Mouse (Mus musculus) liver, embryonic 14.5 days (tissue): Measurements from ENCODE around the gene Ccdc162. TPM values are rescaled to one million over a fixed set of nuclear protein-coding genes. Genes with fewer than 3 reads are reported as not detected.
"Not testable (repeated sequence)": the region's sequence is repeated elsewhere in the genome, so short reads cannot be mapped to it uniquely, and the experiment has no call there.

ENCODE experiments used
- ATAC-seq: fragments of 200-750 bp; cut with Nextera tagmentation; 2 replicates; pipeline ENCODE4 v1.8.0; 2017; ENCODE audit warnings: moderate number of reproducible peaks, mild to moderate bottlenecking, moderate library complexity; ENCODE audit not compliant: insufficient read depth
- DNase-seq, 3 experiments: peaks; one replicate each; pipeline ENCODE4 v3.0.0-alpha.2; 2012 to 2013; ENCODE audit warnings: low read depth in 3 of 3, low spot score in 3 of 3
- H3K27ac ChIP-seq: fragments of 300-500 bp; sonication (generic); 2 replicates; pipeline ENCODE4 v1.5.1; 2014; ENCODE audit warnings: moderate library complexity, mild to moderate bottlenecking, control low read depth, inconsistent platforms
- H3K27me3 ChIP-seq: fragments of 300-500 bp; sonication (generic); 2 replicates; pipeline ENCODE4 v1.6.1; 2014; ENCODE audit warnings: mild to moderate bottlenecking, low read length, moderate library complexity; ENCODE audit not compliant: control insufficient read depth, insufficient read depth
- H3K36me3 ChIP-seq: fragments of 300-500 bp; sonication (generic); replicated peaks from 2 replicates; pipeline ENCODE4 v1.6.1; 2014; ENCODE audit warnings: low read depth; ENCODE audit not compliant: control insufficient read depth, insufficient read depth
- H3K4me1 ChIP-seq, 2 experiments: fragments of 200-500 bp in 1 of 2; fragments of 300-500 bp in 1 of 2; sonication (generic) in 1 of 2; replicated peaks; 2 replicates each; pipeline ENCODE4 v1.6.1; 2012 to 2014; ENCODE audit warnings: antibody characterized with exemption in 1 of 2, inconsistent platforms in 1 of 2, low read length in 1 of 2; ENCODE audit not compliant: control insufficient read depth in 2 of 2, insufficient read depth in 2 of 2
- H3K4me2 ChIP-seq: fragments of 300-500 bp; sonication (generic); 2 replicates; pipeline ENCODE4 v1.6.1; 2014; ENCODE audit warnings: low read depth, mild to moderate bottlenecking, control low read depth, moderate library complexity
- H3K4me3 ChIP-seq, 2 experiments: fragments of 200-500 bp in 1 of 2; fragments of 300-500 bp in 1 of 2; sonication (generic) in 1 of 2; 2 replicates each; pipeline ENCODE4 v1.5.1; 2012 to 2014; ENCODE audit warnings: low read depth in 2 of 2, low read length in 2 of 2, mild to moderate bottlenecking in 2 of 2, control low read depth in 1 of 2, inconsistent platforms in 1 of 2, moderate library complexity in 1 of 2; ENCODE audit not compliant: insufficient read depth in 1 of 2
- H3K9ac ChIP-seq: fragments of 300-500 bp; sonication (generic); replicated peaks from 2 replicates; pipeline ENCODE4 v1.6.1; 2014; ENCODE audit warnings: mild to moderate bottlenecking, control low read depth, moderate library complexity
- H3K9me3 ChIP-seq: fragments of 300-500 bp; sonication (generic); 2 replicates; pipeline ENCODE4 v1.6.1; 2016; ENCODE audit warnings: low read length, mixed read lengths; ENCODE audit not compliant: control insufficient read depth
- CTCF ChIP-seq: IDR thresholded peaks from 2 replicates; pipeline ENCODE4 v1.5.1; 2016; ENCODE audit warnings: antibody characterized with exemption, low read depth, control low read depth
- EP300 ChIP-seq: IDR thresholded peaks from 2 replicates; pipeline ENCODE4 v1.6.1; 2016; ENCODE audit warnings: antibody characterized with exemption, low read depth
- WGBS: fragments of 180-500 bp; shearing (Covaris S2); extraction: QIAGEN DNeasy Blood & Tissue Kit; methylation state at CpG from one replicate; pipeline ENCODE4 v1.1.7; 2014; ENCODE audit not compliant: insufficient replicate concordance; 5-methylcytosine and 5-hydroxymethylcytosine counted together
- polyA plus RNA-seq, 2 experiments: library from polyadenylated mRNA; depleted of rRNA in 1 of 2; stranded (reverse) in 1 of 2; unstranded in 1 of 2; fragments of >200 nt; fragmentation: Nextera tagmentation in 1 of 2; extraction: Ambion mirVana in 1 of 2; gene quantifications; 2 replicates each; pipeline versions ENCODE4 v1.2.1 to v1.2.3; 2012 to 2014

The Ccdc162 gene
- polyA plus RNA-seq, 2 experiments = 0.07 to 0.10 TPM

DNA sequence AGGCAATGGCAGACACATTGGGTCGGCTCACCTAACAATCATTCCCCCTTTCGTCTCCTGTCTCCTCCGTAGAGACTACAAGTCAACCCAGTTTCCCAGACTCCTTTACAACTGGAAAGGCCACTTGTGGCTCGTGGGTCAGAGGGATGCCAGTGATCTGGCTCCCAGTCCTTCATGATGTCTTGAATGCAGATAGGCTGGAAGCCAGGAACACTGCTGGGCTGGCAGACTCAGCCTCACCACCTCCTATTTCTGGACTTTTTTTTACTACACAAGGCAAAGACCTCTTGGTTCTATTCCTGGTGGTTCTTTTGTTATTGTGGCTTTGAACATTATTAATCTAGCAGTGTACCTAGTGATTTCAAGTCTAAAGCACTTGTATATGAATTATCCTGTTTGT lies 202.1 kb downstream of the Ccdc162 start:
- Histone ChIP-seq H3K9ac (no peak overlapping the region), H3K27ac (no peak overlapping the region), H3K36me3 (no peaks in the 10 kb centered on the region), H3K4me3 (no peak overlapping the region), H3K27me3 (no peaks in the 10 kb centered on the region), H3K9me3 (no peaks in the 10 kb centered on the region), H3K4me1 (peaks cover 2 to 3% of the 10 kb centered on the region in 2 experiments; a peak in 3 of 4 replicates), H3K4me2 (no peak overlapping the region)
- WGBS = 59% methylated on average over 4 of the region's 4 CpGs
- ATAC-seq (no peak), DNase-seq (no peak)
- TF ChIP-seq EP300 = no peak
- TF ChIP-seq CTCF = no peak

DNA sequence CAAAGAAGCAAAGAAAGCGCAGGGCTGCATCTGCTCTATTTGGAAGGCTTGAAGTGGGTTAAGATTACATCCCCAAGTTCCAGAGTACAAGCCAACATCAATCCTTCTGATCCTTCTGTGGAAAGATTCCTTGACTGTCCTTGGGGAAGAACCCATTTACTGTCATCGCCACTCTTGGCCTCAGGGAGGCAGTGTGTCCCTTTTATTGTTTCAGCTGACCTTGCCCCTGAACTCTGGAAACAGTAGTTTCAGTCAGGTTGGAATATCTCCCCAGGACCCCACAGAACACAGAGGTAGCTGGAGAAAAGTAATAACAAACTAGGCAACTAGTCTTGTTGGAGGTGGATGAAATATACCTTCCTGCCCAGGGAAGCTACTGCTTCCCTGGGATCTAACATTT lies 207.3 kb downstream of the Ccdc162 start:
- Histone ChIP-seq H3K36me3 (no peaks in the 10 kb centered on the region), H3K9me3 (no peaks in the 10 kb centered on the region), H3K27me3 (no peaks in the 10 kb centered on the region), H3K4me1 (no peaks in the 10 kb centered on the region), H3K9ac (no peak overlapping the region), H3K27ac (no peak overlapping the region), H3K4me2 (no peak overlapping the region), H3K4me3 (no peak overlapping the region)
- TF ChIP-seq CTCF = peak; percentile 58
- TF ChIP-seq EP300 = no peak
- 41% methylated on average over 2 of the region's 2 CpGs for WGBS
- DNase-seq (no peak), ATAC-seq (no peak)

DNA sequence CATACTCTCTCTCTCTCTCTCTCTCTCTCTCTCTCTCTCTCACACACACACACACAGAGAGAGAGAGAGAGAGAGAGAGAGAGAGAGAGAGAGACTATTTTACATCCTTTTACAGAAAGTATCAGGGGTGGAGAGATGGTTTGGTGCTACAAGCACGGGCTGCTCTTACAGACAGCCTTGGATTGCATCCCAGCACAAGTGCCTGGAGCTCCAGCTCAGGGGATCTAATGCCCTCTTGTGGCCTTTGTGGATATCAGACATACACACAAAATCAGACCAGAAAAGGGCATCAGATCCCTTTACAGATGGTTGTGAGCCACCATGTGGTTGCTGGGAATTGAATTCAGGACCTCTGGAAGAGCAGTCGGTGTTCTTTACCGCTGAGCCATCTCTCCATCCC lies 211.0 kb downstream of the Ccdc162 start:
- not testable (repeated sequence) for ATAC-seq

DNA sequence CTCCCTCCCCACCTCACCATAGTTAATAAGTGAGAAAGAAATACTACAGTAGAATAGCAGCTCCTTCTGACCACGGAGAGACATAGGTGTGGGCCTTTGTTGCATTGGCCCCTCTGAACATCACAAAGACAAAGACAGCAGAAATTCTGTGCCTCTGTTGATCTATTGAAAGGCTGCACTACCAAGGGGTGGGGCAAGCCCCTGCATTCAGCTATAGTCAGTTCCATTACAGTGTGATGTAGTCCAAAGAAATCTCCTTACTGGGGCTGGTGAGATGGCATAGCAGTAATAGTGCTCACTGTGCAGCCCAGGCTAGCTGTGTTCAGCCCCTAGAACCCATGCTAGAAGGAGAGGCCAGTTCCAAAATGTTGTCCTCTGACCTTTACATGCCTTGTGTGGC lies 211.4 kb downstream of the Ccdc162 start:
- TF ChIP-seq EP300 (no peak), CTCF (no peak)
- H3K4me3 ChIP-seq = no peak overlapping the region
- no peaks in the 10 kb centered on the region for H3K9me3 ChIP-seq
- no peak overlapping the region for H3K27ac ChIP-seq
- DNase-seq (no peak), ATAC-seq (no peak)
- H3K4me2 ChIP-seq = no peak overlapping the region
- H3K27me3 ChIP-seq = no peaks in the 10 kb centered on the region
- no peaks in the 10 kb centered on the region for H3K36me3 ChIP-seq
- H3K9ac ChIP-seq = no peak overlapping the region
- WGBS = 65% methylated on average over 1 of the region's 1 CpGs
- H3K4me1 ChIP-seq = no peaks in the 10 kb centered on the region

More for the DNA sequence above, 211.0 kb downstream of the Ccdc162 start:
- H3K4me1 ChIP-seq, H3K36me3 ChIP-seq, H3K9ac ChIP-seq, H3K9me3 ChIP-seq, H3K4me3 ChIP-seq, H3K4me2 ChIP-seq, H3K27me3 ChIP-seq, H3K27ac ChIP-seq: not testable (repeated sequence)
- peak; percentile 78 for TF ChIP-seq CTCF
- peak in 1 of 3 experiments; percentile 39 for DNase-seq
- 8% methylated on average over 3 of the region's 3 CpGs for WGBS

DNA sequence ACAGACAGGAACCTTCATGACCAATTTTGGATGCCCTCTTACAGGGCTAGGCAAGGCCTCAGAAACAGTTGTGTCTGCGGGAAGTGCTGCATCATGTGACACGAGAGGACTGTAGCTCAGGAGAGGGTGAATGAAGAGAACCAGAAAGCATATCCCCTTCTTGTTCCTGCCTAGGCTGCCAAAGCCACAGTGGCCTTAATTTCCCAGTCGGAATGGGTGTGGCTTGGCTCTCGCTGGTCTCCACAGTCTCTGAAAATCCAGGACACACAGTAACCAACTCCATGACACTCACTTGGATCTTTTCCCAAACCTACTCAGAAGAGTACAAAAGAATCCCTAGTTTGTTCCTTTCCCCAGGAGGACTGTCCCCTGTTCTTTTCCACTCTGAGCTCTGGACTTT lies 215.5 kb downstream of the Ccdc162 start:
- H3K27ac ChIP-seq = no peak overlapping the region

More for the DNA sequence above, 215.5 kb downstream of the Ccdc162 start:
- ATAC-seq (no peak), DNase-seq (no peak)
- Histone ChIP-seq H3K9ac (no peak overlapping the region), H3K27me3 (no peaks in the 10 kb centered on the region), H3K4me1 (no peaks in the 10 kb centered on the region), H3K36me3 (no peaks in the 10 kb centered on the region), H3K4me3 (no peak overlapping the region), H3K4me2 (no peak overlapping the region), H3K9me3 (no peaks in the 10 kb centered on the region)
- 57% methylated on average over 4 of the region's 4 CpGs for WGBS
- no peak for TF ChIP-seq EP300
- no peak for TF ChIP-seq CTCF
